Mouse (Mus musculus): ENCODE measurements around the gene Pigq.

Pigq gene

GRCm38 (mm10) chr17:25967652-25968051, 22.9 kb upstream of the Pigq start:
- no peaks in the 10 kb centered on the region for H3K27me3 ChIP-seq (ENCODE audit: control insufficient read depth, insufficient read depth, low read length, poor library complexity, severe bottlenecking)
- no peak for DNase-seq (ENCODE audit: low read depth, low spot score)
- H3K36me3 ChIP-seq (ENCODE audit: control insufficient read depth, insufficient read depth, low read length, poor library complexity, severe bottlenecking) = no peaks in the 10 kb centered on the region; the same call in 1 of the 2 replicates

- Histone ChIP-seq H3K27me3 (ENCODE audit: control insufficient read depth, insufficient read depth, low read length, poor library complexity, severe bottlenecking) (no peaks in the 10 kb centered on the region), H3K36me3 (ENCODE audit: control insufficient read depth, insufficient read depth, low read length, poor library complexity, severe bottlenecking) (no peaks in the 10 kb centered on the region; the same call in 1 of the 2 replicates)
- no peak for DNase-seq (ENCODE audit: low read depth, low spot score)
Observed at GRCm38 (mm10) chr17:25964271-25964670, 19.5 kb upstream of the Pigq start.

- Histone ChIP-seq H3K27me3 (ENCODE audit: control insufficient read depth, insufficient read depth, low read length, poor library complexity, severe bottlenecking) (no peaks in the 10 kb centered on the region), H3K36me3 (ENCODE audit: control insufficient read depth, insufficient read depth, low read length, poor library complexity, severe bottlenecking) (no peaks in the 10 kb centered on the region; the same call in 1 of the 2 replicates)
- DNase-seq (ENCODE audit: low read depth, low spot score) = no peak
Observed at GRCm38 (mm10) chr17:25962413-25962905, 17.7 kb upstream of the Pigq start.

GRCm38 (mm10) chr17:25961566-25961965, 16.8 kb upstream of the Pigq start:
- H3K36me3 ChIP-seq (ENCODE audit: control insufficient read depth, insufficient read depth, low read length, poor library complexity, severe bottlenecking) = peaks cover 3% of the 10 kb centered on the region
- no peak for DNase-seq (ENCODE audit: low read depth, low spot score)
- H3K27me3 ChIP-seq (ENCODE audit: control insufficient read depth, insufficient read depth, low read length, poor library complexity, severe bottlenecking) = no peaks in the 10 kb centered on the region

- no peaks in the 10 kb centered on the region for H3K27me3 ChIP-seq (ENCODE audit: control insufficient read depth, insufficient read depth, low read length, poor library complexity, severe bottlenecking)
- no peak for DNase-seq (ENCODE audit: low read depth, low spot score)
- H3K36me3 ChIP-seq (ENCODE audit: control insufficient read depth, insufficient read depth, low read length, poor library complexity, severe bottlenecking) = peaks cover 3% of the 10 kb centered on the region
Observed at GRCm38 (mm10) chr17:25959630-25960467, 15.1 kb upstream of the Pigq start.

- Histone ChIP-seq H3K27me3 (ENCODE audit: control insufficient read depth, insufficient read depth, low read length, poor library complexity, severe bottlenecking) (no peaks in the 10 kb centered on the region), H3K36me3 (ENCODE audit: control insufficient read depth, insufficient read depth, low read length, poor library complexity, severe bottlenecking) (peaks cover 3% of the 10 kb centered on the region)
- no peak for DNase-seq (ENCODE audit: low read depth, low spot score)
Observed at GRCm38 (mm10) chr17:25958771-25959494, 14.2 kb upstream of the Pigq start.

GRCm38 (mm10) chr17:25957586-25958051, 12.9 kb upstream of the Pigq start:
- Histone ChIP-seq H3K36me3 (ENCODE audit: control insufficient read depth, insufficient read depth, low read length, poor library complexity, severe bottlenecking) (peaks cover 3% of the 10 kb centered on the region), H3K27me3 (ENCODE audit: control insufficient read depth, insufficient read depth, low read length, poor library complexity, severe bottlenecking) (no peaks in the 10 kb centered on the region)
- no peak for DNase-seq (ENCODE audit: low read depth, low spot score)

- DNase-seq (ENCODE audit: low read depth, low spot score) = no peak
- H3K27me3 ChIP-seq (ENCODE audit: control insufficient read depth, insufficient read depth, low read length, poor library complexity, severe bottlenecking) = no peaks in the 10 kb centered on the region
- H3K36me3 ChIP-seq (ENCODE audit: control insufficient read depth, insufficient read depth, low read length, poor library complexity, severe bottlenecking) = peaks cover 3% of the 10 kb centered on the region; the same call in 1 of the 2 replicates
Observed at GRCm38 (mm10) chr17:25956631-25957030, 11.9 kb upstream of the Pigq start.

GRCm38 (mm10) chr17:25956201-25956600, 11.5 kb upstream of the Pigq start:
- no peak for DNase-seq (ENCODE audit: low read depth, low spot score)
- Histone ChIP-seq H3K27me3 (ENCODE audit: control insufficient read depth, insufficient read depth, low read length, poor library complexity, severe bottlenecking) (no peaks in the 10 kb centered on the region), H3K36me3 (ENCODE audit: control insufficient read depth, insufficient read depth, low read length, poor library complexity, severe bottlenecking) (peaks cover 3% of the 10 kb centered on the region; the same call in 1 of the 2 replicates)

GRCm38 (mm10) chr17:25955736-25956135, 11.0 kb upstream of the Pigq start:
- H3K27me3 ChIP-seq (ENCODE audit: control insufficient read depth, insufficient read depth, low read length, poor library complexity, severe bottlenecking) = no peaks in the 10 kb centered on the region
- H3K36me3 ChIP-seq (ENCODE audit: control insufficient read depth, insufficient read depth, low read length, poor library complexity, severe bottlenecking) = peaks cover 3% of the 10 kb centered on the region; the same call in 1 of the 2 replicates
- no peak for DNase-seq (ENCODE audit: low read depth, low spot score)

- peaks cover 3% of the 10 kb centered on the region; the same call in 1 of the 2 replicates for H3K36me3 ChIP-seq (ENCODE audit: control insufficient read depth, insufficient read depth, low read length, poor library complexity, severe bottlenecking)
- no peaks in the 10 kb centered on the region for H3K27me3 ChIP-seq (ENCODE audit: control insufficient read depth, insufficient read depth, low read length, poor library complexity, severe bottlenecking)
- no peak for DNase-seq (ENCODE audit: low read depth, low spot score)
Observed at GRCm38 (mm10) chr17:25954671-25955070, 9.9 kb upstream of the Pigq start.

- peaks cover 3% of the 10 kb centered on the region; the same call in 1 of the 2 replicates for H3K36me3 ChIP-seq (ENCODE audit: control insufficient read depth, insufficient read depth, low read length, poor library complexity, severe bottlenecking)
- H3K27me3 ChIP-seq (ENCODE audit: control insufficient read depth, insufficient read depth, low read length, poor library complexity, severe bottlenecking) = no peaks in the 10 kb centered on the region
Observed at GRCm38 (mm10) chr17:25953161-25953560, 8.4 kb upstream of the Pigq start.

GRCm38 (mm10) chr17:25951803-25952623, 7.3 kb upstream of the Pigq start, which contains the start of gene A930017K11Rik:
Gene A930017K11Rik (minus strand): TSS chr17:25952565.
- Histone ChIP-seq H3K36me3 (ENCODE audit: control insufficient read depth, insufficient read depth, low read length, poor library complexity, severe bottlenecking) (no peaks in the 10 kb centered on the region), H3K27me3 (ENCODE audit: control insufficient read depth, insufficient read depth, low read length, poor library complexity, severe bottlenecking) (no peaks in the 10 kb centered on the region)
- no peak for DNase-seq (ENCODE audit: low read depth, low spot score)

More at GRCm38 (mm10) chr17:25953161-25953560, 8.4 kb upstream of the Pigq start:
- DNase-seq (ENCODE audit: low read depth, low spot score) = no peak

GRCm38 (mm10) chr17:25951225-25951802, 6.6 kb upstream of the Pigq start:
- Histone ChIP-seq H3K36me3 (ENCODE audit: control insufficient read depth, insufficient read depth, low read length, poor library complexity, severe bottlenecking) (no peaks in the 10 kb centered on the region), H3K27me3 (ENCODE audit: control insufficient read depth, insufficient read depth, low read length, poor library complexity, severe bottlenecking) (no peaks in the 10 kb centered on the region)
- no peak for DNase-seq (ENCODE audit: low read depth, low spot score)

Measured in splenic B cell, adult 2 months (primary cell).